Mouse (Mus musculus) spleen, postnatal 36 days (tissue): Measurements from ENCODE around the gene Gm5478.
"Not testable (repeated sequence)": the region's sequence is repeated elsewhere in the genome, so short reads cannot be mapped to it uniquely, and the experiment has no call there.

ENCODE experiments used
- DNase-seq, 2 experiments: peaks; one replicate each; pipeline ENCODE4 v3.0.0; 2022; ENCODE audit warnings: low spot score in 2 of 2, mixed read lengths in 1 of 2

The Gm5478 gene

GRCm38 (mm10) chr15:101647280-101647679 is at the start of gene Gm5478:
Gm5478 (minus strand) TSS chr15:101647380.
- DNase-seq, result no peak

GRCm38 (mm10) chr15:101694207-101694606 is 47.0 kb upstream of the Gm5478 start, which contains the start of gene Krt6a:
Krt6a (minus strand) TSS chr15:101694307.
- no peak for DNase-seq

DNA sequence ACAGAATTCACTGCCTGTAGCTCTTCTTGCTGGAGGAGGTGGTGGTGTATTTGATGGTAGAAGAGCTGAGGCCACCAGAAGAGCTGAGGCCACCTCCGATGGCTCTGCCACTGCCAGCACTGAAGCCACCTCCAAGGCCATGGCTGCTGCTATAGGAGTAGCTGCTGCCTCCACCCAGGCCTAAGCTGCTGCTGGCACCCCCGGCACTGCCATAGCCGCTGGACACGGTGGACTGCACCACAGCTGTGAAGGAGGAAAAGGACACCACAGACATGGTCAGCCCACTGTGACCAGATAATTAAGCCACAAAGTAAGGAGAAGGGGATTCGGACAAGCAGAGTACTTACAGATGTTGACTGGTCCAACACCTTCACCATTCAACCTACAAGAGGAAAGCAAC is 43.3 kb upstream of the Gm5478 start:
- not testable (repeated sequence) for DNase-seq

DNA sequence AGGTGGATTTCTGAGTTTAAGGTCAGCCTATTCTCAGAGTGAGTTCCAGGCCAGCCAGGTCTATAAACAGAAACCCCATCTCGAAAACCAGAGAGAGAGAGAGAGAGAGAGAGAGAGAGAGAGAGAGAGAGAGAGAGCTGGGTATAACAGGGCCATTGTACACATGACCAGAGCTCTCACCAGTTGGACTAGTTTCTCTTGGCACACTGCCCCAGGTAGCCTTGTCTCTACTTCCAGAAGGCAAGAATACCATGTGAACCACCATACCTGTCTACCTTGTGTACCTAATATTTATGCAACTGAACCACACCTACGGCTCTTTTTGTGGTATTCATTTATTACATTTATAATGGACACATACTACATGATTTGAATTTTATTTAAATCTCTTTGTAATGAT is 41.0 kb upstream of the Gm5478 start:
- no peak for DNase-seq

DNA sequence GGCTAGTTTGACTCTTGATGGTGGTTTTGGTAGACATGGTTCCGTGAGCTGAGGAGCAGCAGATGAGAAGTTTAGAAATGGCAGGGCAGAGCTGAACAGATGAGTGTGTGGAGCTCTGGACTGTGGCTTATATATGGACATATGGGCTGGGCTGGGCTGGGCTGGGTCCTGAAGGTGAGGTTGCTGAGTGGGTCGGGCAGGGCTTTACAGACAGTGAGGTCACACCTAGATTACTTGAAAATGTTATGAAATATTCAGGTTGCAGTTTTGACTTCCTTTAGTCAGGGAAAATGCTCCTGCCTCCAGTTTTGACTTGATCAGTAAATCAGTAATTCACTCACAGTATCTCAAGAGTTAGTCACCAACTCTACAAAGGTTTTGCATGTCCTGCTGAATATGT is 33.0 kb upstream of the Gm5478 start, which contains the start of gene Krt6b:
Gene Krt6b, minus strand, starts transcription at position 101 of the 400 bp plus-strand sequence.
- DNase-seq, result no peak

DNA sequence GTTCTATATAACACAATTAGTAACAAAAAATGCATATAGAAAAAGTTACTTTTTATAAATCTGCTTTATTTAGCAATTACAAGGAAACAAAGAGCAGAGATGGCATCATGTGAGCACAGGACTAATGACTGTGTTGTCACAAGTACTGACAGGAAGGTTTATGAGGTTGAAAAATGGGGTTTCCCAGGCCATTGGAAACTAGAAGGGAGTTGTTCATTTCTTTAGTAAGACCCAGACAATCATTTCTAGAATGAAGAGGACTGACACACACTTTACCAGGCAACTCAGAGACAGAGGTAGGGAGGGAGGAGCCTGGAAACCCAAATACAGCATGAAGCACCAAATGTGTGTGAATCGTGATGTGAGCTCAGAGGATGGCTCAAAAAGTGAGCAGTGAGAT is 28.8 kb upstream of the Gm5478 start:
- DNase-seq, result no peak

GRCm38 (mm10) chr15:101652736-101653265 is 5.6 kb upstream of the Gm5478 start:
- no peak for DNase-seq

- no peak for DNase-seq
Observed at GRCm38 (mm10) chr15:101627884-101628283, 19.3 kb downstream of the Gm5478 start, which contains the start of gene Gm5414. Gm5414 (minus strand) TSS chr15:101628188.

GRCm38 (mm10) chr15:101599123-101599522 is 48.1 kb downstream of the Gm5478 start:
- DNase-seq, result no peak
